Mouse (Mus musculus) cerebellum, postnatal 4 days (tissue): ENCODE measurements around the gene Adprhl1.

Experiments
- DNase-seq, 2 experiments: peaks; one replicate each; pipeline ENCODE4 v3.0.0; 2022; ENCODE audit warnings: low spot score in 2 of 2, mixed read lengths in 1 of 2

Gene Adprhl1

DNA sequence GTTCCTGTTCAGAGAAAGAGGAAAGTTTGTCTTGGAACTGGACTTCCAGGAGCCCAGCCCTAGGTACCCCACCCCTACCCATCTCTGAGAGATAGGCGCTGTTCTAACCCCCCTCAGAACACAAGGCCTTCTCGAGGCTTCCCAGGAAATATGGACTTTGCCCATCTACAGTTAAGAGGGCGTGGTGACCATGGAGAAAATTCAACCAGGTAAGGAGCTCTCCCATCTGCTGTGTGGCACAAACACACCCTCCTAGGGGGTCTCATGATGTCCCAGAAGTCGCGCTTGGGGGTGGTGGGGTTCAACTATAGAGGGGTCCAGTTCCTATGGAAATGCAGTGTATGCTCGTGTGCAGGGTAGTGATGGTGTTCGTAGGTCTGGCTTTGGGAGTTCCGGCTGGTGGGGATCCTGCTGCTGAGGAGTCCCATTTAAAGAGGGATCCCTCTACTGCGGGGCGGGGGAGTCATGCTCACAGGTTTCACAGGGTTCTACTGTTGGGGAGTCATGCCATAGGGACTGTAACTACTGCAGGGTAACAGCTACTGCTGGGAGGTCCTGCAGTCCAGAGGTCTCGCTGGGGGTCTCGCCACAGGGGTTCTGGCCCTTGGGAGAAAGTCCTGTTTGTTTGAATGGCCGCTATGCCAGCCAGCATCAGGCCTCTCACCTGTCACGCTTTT is 54.4 kb downstream of the Adprhl1 start:
- no peak for DNase-seq

DNA sequence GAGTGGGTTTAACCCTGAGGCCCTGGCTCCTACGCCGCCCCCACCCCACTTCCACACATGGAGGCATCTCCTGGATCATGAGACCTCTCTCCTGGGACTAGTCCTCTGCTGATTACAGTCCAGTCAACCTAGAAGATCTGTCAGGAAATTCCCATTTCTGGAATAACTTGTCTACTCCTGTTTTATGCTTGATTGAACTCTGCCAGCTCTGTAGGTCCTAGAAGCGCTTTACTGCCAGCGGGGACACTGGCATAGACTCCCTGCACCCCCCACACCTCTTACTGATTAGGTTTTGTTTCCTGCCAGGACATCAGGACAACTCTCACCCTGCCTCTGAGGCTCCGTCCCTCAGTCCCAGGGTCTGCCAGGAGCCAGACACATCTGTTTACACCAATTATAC is 56.5 kb downstream of the Adprhl1 start:
- no peak for DNase-seq

DNA sequence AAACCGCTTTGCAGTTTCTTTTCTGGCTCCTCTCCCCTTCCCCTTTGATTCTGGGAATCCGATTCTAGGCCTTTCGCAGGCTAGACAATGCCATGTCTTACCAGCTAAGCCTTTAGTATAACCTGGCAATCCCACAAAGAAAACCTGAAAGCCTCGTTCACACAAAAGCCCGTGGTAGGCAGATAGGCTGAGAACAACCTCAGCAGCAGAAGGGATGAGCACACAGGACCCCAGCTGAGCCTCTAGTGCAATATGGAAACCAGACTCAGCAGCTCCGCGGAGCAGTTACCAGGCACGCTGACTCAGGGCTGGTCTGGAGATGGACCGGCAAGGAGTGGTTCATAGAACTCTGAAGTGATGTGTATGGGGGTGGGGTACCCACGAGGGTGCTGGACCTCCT is 59.1 kb downstream of the Adprhl1 start:
- DNase-seq: no peak

DNA sequence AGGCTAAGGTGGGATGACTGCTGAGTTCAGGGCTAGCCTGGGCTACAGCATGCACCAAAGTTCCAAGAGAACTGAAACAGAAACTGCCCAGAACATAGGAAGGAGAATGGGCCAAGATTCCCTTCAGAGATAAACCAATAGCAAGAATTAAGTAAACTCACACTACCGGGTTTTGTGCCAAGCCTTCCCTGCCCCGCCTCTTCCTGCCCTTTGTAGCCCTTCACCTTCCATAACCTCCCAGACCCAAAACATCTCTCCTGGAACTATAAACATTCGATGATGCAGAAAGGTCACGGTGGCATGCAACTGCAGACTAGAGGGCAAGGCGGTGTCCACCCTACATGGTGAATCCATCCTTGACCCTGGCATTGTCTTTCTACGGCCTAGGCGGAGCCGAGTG is 63.7 kb downstream of the Adprhl1 start:
- no peak for DNase-seq

- DNase-seq: no peak
Observed at GRCm38 (mm10) chr8:13188857-13189256, 65.1 kb downstream of the Adprhl1 start.

DNA sequence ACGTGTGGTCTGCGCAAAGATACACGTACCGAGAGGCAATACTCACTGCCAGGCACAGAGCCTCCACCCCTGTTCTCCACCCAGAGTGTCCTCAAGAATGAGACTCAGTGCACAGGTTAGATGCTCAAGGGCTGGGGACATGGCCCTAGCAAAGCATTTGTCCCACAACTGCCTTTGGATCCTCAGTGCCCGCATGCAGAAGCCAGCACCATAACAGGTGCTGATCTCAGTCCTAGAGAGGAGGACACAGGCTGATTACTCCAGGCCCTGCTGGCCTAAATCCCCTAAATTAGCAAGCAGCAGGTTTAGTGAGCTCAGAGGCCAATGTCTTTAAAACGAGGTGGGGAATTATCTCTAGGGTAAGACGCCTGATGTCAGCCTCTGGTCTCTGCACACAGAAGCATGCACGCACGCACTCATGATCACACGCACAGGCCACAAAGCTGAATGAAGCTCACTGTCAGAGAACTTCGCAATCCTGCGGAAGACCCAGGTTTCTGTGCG is 65.9 kb downstream of the Adprhl1 start:
- DNase-seq: no peak

DNA sequence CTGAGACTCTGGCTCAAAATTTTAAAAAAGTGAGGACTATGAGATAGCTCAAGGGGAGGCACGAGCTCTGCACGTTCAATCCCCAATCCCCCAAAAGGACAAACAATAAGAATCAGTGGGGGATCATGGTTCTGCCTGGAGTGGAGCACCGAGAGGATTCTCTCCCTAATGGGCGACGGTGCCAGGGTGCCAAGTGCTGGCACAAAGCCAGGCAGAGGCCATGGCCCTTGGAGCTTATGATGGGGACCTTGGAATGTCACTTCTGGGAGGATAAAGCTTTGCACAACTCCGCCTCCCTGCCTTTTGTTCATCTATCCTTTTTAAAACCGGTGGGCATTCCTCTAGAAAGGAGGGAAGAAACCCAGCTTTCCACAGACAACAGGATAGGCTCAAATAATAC is 66.3 kb downstream of the Adprhl1 start:
- no peak for DNase-seq

DNA sequence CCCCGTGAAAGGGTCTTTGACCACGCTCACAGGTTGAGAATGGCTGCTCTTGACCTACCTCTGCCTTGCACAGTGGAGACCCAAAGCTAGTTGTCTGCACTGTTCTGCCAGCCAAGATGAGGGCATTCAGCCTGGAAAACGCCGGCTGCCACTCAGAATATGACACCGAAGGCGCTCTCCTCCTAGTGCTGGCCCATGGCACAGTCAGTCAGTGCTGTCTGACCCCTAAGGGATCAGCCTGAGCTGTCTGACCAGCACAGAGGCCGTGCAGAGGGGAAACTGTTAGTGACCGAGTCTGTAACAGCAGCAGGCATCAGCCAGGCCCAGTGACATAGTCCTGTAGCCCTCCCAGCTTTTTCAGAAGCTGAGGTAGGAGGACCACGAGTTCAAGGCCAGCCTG is 66.7 kb downstream of the Adprhl1 start:
- DNase-seq: no peak

GRCm38 (mm10) chr8:13186819-13187218 is 67.1 kb downstream of the Adprhl1 start:
- DNase-seq: no peak

- no peak for DNase-seq
Observed at GRCm38 (mm10) chr8:13181691-13181976, 72.3 kb downstream of the Adprhl1 start.

DNA sequence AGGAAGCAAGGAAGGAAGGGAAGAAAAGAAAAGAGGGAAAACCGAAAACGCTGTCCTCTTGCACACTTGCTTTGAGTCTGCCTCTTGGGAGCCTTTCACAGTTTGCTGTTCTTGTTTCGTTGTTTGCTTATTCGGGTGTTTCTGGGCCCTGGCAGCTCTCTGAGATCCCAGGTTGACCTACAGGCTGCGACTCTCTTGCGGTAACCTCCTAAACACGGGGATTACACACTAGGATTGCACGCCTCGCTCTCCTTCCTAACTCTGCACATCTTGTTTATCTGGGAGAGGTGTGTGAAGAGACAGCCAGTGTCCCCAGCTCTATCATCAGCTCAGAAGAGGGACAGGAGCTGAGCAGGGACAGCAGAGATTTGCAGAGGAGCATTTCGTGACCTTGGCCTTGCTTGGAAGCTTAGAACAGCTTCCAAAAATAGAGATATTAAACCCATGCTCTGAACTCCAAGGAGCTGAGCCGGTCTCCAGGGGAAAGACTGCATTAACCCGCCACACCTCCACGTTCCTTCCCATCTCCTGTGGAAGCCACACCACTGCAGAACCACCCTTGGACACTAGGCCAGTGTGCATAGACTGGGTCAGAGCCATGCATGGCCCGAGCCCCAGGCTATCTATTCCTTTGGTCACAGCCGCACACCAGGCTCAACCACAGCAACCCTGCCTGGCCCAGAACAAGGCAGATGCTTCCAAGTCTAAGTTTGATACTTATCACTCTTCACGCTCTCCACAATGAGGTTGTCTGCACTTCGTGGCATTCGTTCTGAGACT is 72.9 kb downstream of the Adprhl1 start:
- DNase-seq: no peak

DNA sequence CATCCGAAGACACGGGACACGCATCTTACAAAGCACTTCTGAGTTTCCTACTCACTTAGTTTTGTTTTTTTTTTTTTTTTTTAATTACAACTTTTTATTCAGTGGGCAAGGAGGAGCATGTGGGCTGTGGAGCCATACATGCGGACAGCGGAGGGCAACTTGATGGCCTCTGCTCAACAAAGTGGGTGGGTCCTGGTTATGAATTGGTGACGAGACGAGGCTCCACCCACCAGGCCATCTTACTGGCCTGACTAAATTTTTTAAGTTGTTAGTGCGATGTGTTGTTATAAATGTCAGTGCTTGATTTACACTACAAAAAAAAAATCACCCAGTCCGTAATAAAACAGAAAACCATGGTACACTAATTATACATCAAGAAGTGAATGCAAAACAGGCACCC is 73.6 kb downstream of the Adprhl1 start:
- DNase-seq: no peak

DNA sequence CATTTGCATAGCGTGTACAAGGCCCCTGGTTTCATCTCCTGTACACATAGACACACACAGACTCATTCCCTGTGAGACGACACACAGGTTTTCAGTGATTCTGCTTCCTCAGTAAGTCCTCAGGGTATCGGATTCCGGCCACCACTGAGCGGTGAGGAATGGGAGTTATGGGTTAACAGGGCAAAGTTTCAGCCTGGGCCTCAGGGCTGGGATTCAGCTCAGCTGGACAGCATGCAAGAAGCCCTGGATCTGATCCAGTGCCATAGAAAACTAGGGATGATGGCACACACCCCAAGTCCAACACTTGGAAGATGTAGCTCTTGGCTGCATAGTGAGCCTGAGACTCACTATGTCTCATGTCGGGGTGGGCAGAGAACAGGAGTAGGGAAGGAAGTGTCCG is 74.0 kb downstream of the Adprhl1 start:
- no peak for DNase-seq

DNA sequence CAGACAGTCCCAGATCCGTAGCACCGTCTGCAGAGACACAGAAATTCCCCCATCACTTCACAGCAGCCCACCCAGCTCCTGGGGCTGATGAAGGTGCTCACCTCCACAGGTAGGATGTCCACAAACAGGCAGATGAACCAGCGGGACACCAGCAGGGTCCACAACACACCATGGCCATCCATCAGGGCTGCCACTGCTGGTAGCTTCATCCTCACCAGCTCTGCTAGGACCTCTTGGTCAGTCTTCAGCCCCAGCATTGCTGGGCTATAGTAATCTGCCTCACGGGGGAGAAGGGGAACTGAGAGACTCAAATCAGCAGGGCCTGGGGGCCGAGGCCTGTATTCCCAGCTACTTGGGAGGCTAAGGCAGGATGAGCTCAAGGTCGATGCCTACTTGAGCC is 74.5 kb downstream of the Adprhl1 start:
- DNase-seq: no peak

DNA sequence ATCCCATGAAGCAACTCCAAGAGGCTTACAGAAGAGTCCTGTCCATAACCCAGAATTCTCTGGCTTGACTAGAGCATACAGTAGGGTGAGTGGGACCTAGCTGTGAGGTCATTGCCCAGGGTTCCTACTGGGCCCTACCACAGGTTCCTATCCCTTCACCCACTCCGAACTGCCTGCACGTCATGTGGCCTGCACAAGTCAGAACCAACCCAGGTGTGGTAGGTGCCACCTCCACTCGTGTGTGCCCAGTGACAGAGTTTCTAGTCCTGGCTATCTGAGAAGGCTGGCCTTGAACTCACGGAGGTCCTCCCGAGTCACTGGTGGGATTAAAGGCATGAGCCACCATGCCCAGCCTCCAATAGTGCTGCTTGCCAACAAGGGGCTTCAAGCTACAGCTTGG is 75.8 kb downstream of the Adprhl1 start:
- no peak for DNase-seq

GRCm38 (mm10) chr8:13177173-13177852 is 76.6 kb downstream of the Adprhl1 start:
- no peak for DNase-seq

DNA sequence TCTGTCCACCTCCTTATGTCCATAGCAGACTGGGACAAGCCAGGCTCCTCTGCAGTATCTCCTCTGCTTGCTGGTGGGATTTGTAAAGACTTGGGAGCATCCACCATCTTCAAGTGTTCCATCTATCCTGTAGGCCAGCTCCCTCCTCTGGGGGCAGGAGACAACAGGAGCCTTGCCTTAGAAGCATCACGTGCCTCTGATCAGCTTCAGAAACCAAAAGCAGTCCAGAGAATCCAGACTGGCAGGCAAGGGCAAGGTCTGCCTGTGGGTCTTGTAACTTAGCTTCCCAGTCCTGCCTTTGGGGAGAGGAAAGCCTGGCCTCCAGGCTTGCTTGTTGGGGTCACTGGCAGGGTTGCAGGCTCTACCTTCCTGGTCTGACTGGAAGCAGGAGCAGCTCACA is 78.3 kb downstream of the Adprhl1 start:
- no peak for DNase-seq

DNA sequence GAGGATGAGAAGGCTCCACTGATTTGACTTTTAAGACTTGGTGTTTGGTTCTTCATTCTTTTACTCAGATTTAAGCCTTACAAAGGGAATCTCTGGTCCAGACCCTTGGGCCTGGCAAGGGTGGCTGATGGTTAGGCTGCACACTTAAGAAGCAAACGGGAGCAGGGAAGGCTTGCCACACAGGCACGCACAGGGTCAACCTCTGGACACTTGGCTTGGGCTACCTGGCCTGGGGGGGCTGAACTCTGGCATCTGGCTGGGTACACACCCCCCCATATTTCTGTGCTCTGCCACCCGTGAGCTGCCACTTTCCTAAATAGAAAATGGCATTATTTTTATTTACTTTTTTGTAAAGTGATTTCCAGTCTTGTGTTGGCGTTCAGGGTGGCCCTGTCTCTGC is 79.2 kb downstream of the Adprhl1 start:
- no peak for DNase-seq

GRCm38 (mm10) chr8:13174305-13174704 is 79.7 kb downstream of the Adprhl1 start:
- DNase-seq: no peak
